Mouse (Mus musculus): ENCODE data around the gene Wdr83os. TPM values are rescaled to one million over a fixed set of nuclear protein-coding genes. Genes with fewer than 3 reads are reported as not detected.
A peak's percentile ranks its signal among the peaks of the same experiment; 100 is the strongest.
"Not testable (repeated sequence)": the region's sequence is repeated elsewhere in the genome, so short reads cannot be mapped to it uniquely, and the experiment has no call there.

Wdr83os gene
- total RNA-seq, 2 experiments from 2014 or later, result 57.5 to 61.5 TPM

GRCm38 (mm10) chr8:85113241-85113640 lies 32.7 kb downstream of the Wdr83os start:
- DNase-seq (ENCODE audit: low spot score in 2 of 2), result no peak

GRCm38 (mm10) chr8:85115501-85115900 lies 35.0 kb downstream of the Wdr83os start:
- DNase-seq (ENCODE audit: low spot score in 2 of 2), result no peak

GRCm38 (mm10) chr8:85116984-85117383 lies 36.4 kb downstream of the Wdr83os start:
- no peak for DNase-seq (ENCODE audit: low spot score in 2 of 2)

- peak; percentile 71 to 80 for DNase-seq (ENCODE audit: low spot score in 2 of 2)
These were observed 38.8 kb downstream of the Wdr83os start for GRCm38 (mm10) chr8:85119052-85119981.

- DNase-seq (ENCODE audit: low spot score in 2 of 2), result not testable (repeated sequence)
These were observed 39.7 kb downstream of the Wdr83os start for GRCm38 (mm10) chr8:85120251-85120650.

GRCm38 (mm10) chr8:85122995-85123394 lies 42.5 kb downstream of the Wdr83os start, which contains the start of gene Zfp791:
Gene Zfp791, minus strand, starts transcription at chr8:85123095.
- no peak for DNase-seq (ENCODE audit: low spot score in 2 of 2)

GRCm38 (mm10) chr8:85123691-85124090 lies 43.2 kb downstream of the Wdr83os start:
- no peak for DNase-seq (ENCODE audit: low spot score in 2 of 2)

Small RNAs within 50 kb of the gene (microRNA-seq; reads per million reads assigned to microRNA genes)
- gene Gm23388 (0 to 0.57 reads per million in 2 experiments), gene Mir7070 (9.1 to 10.9 reads per million in 2 experiments)

Other genes with a start within 250 kb of the Wdr83os start
- gene Gadd45gip1, start 249.2 kb upstream of the Wdr83os start, total RNA-seq (2021), result 10 to 100 TPM; 19.4 to 20.4 TPM
- gene Rad23a, start 240.1 kb upstream of the Wdr83os start, total RNA-seq (2021), result 10 to 100 TPM; 59.4 to 64.8 TPM
- 100 to 1,000 TPM; 453 to 590 TPM for gene Calr, start 233.8 kb upstream of the Wdr83os start, total RNA-seq (2021)
- 10 to 100 TPM; 55.3 to 58.4 TPM for gene Farsa, start 223.8 kb upstream of the Wdr83os start, total RNA-seq (2021)
- gene Syce2, start 208.6 kb upstream of the Wdr83os start, total RNA-seq (2021), result 10 to 100 TPM; 21.4 to 24.5 TPM
- gene Gcdh, start 186.8 kb upstream of the Wdr83os start, total RNA-seq (2021), result 10 to 100 TPM; 35.0 to 35.6 TPM
- not detected for gene Klf1, start 178.8 kb upstream of the Wdr83os start, total RNA-seq (2021)
- 1 to 10 TPM; 4.0 TPM for gene Dnase2a, start 172.2 kb upstream of the Wdr83os start, total RNA-seq (2021)
- 100 to 1,000 TPM; 127 to 140 TPM for gene Mast1, start 143.4 kb upstream of the Wdr83os start, total RNA-seq (2021)
- gene Rtbdn, start 133.7 kb upstream of the Wdr83os start, total RNA-seq (2021), result 1 to 10 TPM; 1.5 to 1.8 TPM
- not detected for gene Gm49661, start 111.3 kb upstream of the Wdr83os start, total RNA-seq (2021)
- gene Prdx2, start 111.2 kb upstream of the Wdr83os start, total RNA-seq (2021), result 100 to 1,000 TPM; 417 to 431 TPM
- 10 to 100 TPM; 34.3 to 34.4 TPM for gene Rnaseh2a, start 111.0 kb upstream of the Wdr83os start, total RNA-seq (2021)
- 10 to 100 TPM; 45.5 to 54.7 TPM for gene Junb, start 102.0 kb upstream of the Wdr83os start, total RNA-seq (2021)
- 1 to 10 TPM; 7.6 to 9.0 TPM for gene Hook2, start 90.1 kb upstream of the Wdr83os start, total RNA-seq (2021)
- gene Best2, start 66.2 kb upstream of the Wdr83os start, total RNA-seq (2021), result not detected
- gene Asna1, start 55.5 kb upstream of the Wdr83os start, total RNA-seq (2021), result 100 to 1,000 TPM; 108 to 115 TPM
- gene Trir, start 53.9 kb upstream of the Wdr83os start, total RNA-seq (2021), result 100 to 1,000 TPM; 136 to 150 TPM
- gene Tnpo2, start 43.8 kb upstream of the Wdr83os start, total RNA-seq (2021), result 100 to 1,000 TPM; 150 to 152 TPM
- 10 to 100 TPM; 36.2 to 41.4 TPM for gene Fbxw9, start 20.7 kb upstream of the Wdr83os start, total RNA-seq (2021)
- not detected for gene Gm5741, start 12.8 kb upstream of the Wdr83os start, total RNA-seq (2021)
- gene Dhps, start 9.0 kb upstream of the Wdr83os start, total RNA-seq (2021), result 10 to 100 TPM; 63.8 to 67.4 TPM
- 10 to 100 TPM; 26.3 to 34.6 TPM for gene Wdr83, start 566 bp downstream of the Wdr83os start, total RNA-seq (2021)
- 10 to 100 TPM; 39.6 to 42.7 TPM for gene Man2b1, start 2.5 kb downstream of the Wdr83os start, total RNA-seq (2021)
- 1 to 10 TPM; 5.6 to 5.8 TPM for gene Zfp791, start 42.4 kb downstream of the Wdr83os start, total RNA-seq (2021)
- gene Cks1brt, start 71.2 kb downstream of the Wdr83os start, total RNA-seq (2021), result not detected
- not detected for gene Olfr371, start 145.2 kb downstream of the Wdr83os start, total RNA-seq (2021)
- gene Orc6, start 218.9 kb downstream of the Wdr83os start, total RNA-seq (2021), result 10 to 100 TPM; 35.0 to 35.3 TPM
- gene Vps35, start 219.1 kb downstream of the Wdr83os start, total RNA-seq (2021), result 100 to 1,000 TPM; 135 to 142 TPM

Measured in layer of hippocampus, postnatal 14 days (tissue).